Mouse (Mus musculus) olfactory bulb, adult 2 months (tissue): ENCODE data around the gene Ttll8. TPM values are rescaled to one million over a fixed set of nuclear protein-coding genes. Genes with fewer than 3 reads are reported as not detected.

Source experiments
- H3K27ac ChIP-seq: fragments of 200-500 bp; 2 replicates; pipeline ENCODE4 v1.5.1; 2012; ENCODE audit warnings: low read depth, low read length; ENCODE audit not compliant: insufficient read depth
- H3K4me1 ChIP-seq: fragments of 200-500 bp; 2 replicates; pipeline ENCODE4 v1.6.1; 2012; ENCODE audit warnings: low read length; ENCODE audit not compliant: control insufficient read depth, insufficient read depth
- H3K4me3 ChIP-seq: fragments of 200-500 bp; 2 replicates; pipeline ENCODE4 v1.5.1; 2012; ENCODE audit warnings: mild to moderate bottlenecking, low read depth, low read length, moderate library complexity; ENCODE audit not compliant: insufficient read depth
- CTCF ChIP-seq: fragments of 200-500 bp; IDR thresholded peaks from 2 replicates; pipeline ENCODE4 v1.5.1; 2012; ENCODE audit warnings: low read depth, mild to moderate bottlenecking, low read length, moderate library complexity; ENCODE audit not compliant: insufficient read depth
- POLR2A ChIP-seq: fragments of 200-500 bp; IDR thresholded peaks from 2 replicates; pipeline ENCODE4 v1.6.1; 2012; ENCODE audit warnings: mild to moderate bottlenecking, low read depth, low read length, moderate library complexity; ENCODE audit not compliant: insufficient read depth
- WGBS: fragments of 180-500 bp; shearing (Covaris S2); methylation state at CpG from one replicate; pipeline ENCODE4 v1.1.7; 2018; 5-methylcytosine and 5-hydroxymethylcytosine counted together
- polyA plus RNA-seq: library from polyadenylated mRNA; stranded (reverse); fragments of >200 nt; gene quantifications from 2 replicates; pipeline ENCODE4 v1.2.4, GENCODE M21; 2012; ENCODE audit warnings: low replicate concordance; ENCODE audit not compliant: missing spikeins, insufficient read depth, insufficient read length

The Ttll8 gene
- polyA plus RNA-seq, 1 experiment: not detected

GRCm38 (mm10) chr15:88891676-88892040 is 62.6 kb downstream of the Ttll8 start:
- Histone ChIP-seq H3K4me1 (peaks cover 11% of the 10 kb centered on the region), H3K27ac (no peak overlapping the region), H3K4me3 (no peak overlapping the region)
- 78% methylated on average over 8 of the region's 8 CpGs for WGBS
- no peak for TF ChIP-seq POLR2A
- no peak for TF ChIP-seq CTCF

GRCm38 (mm10) chr15:88890751-88891675 is 63.2 kb downstream of the Ttll8 start:
- no peak overlapping the region for H3K27ac ChIP-seq
- TF ChIP-seq CTCF (no peak), POLR2A (no peak)
- WGBS: 3% methylated on average over 41 of the region's 41 CpGs
- H3K4me1 ChIP-seq: peaks cover 11% of the 10 kb centered on the region
- peak overlapping the region; percentile 41 for H3K4me3 ChIP-seq

GRCm38 (mm10) chr15:88889994-88890393 is 64.2 kb downstream of the Ttll8 start:
- Histone ChIP-seq H3K27ac (no peak overlapping the region), H3K4me3 (no peak overlapping the region), H3K4me1 (peaks cover 11% of the 10 kb centered on the region)
- TF ChIP-seq CTCF (no peak), POLR2A (no peak)
- WGBS: 85% methylated on average over 3 of the region's 3 CpGs

GRCm38 (mm10) chr15:88889032-88889431 is 65.2 kb downstream of the Ttll8 start:
- TF ChIP-seq POLR2A: no peak
- TF ChIP-seq CTCF: no peak
- WGBS: 88% methylated on average over 3 of the region's 3 CpGs
- Histone ChIP-seq H3K27ac (no peak overlapping the region), H3K4me1 (peaks cover 11% of the 10 kb centered on the region), H3K4me3 (no peak overlapping the region)

- peaks cover 11% of the 10 kb centered on the region for H3K4me1 ChIP-seq
- TF ChIP-seq CTCF (no peak), POLR2A (no peak)
- no peak overlapping the region for H3K27ac ChIP-seq
- WGBS: 86% methylated on average over 6 of the region's 6 CpGs
- no peak overlapping the region for H3K4me3 ChIP-seq
Observed at GRCm38 (mm10) chr15:88885376-88885775, 68.8 kb downstream of the Ttll8 start.

GRCm38 (mm10) chr15:88883342-88883741 is 70.9 kb downstream of the Ttll8 start:
- Histone ChIP-seq H3K4me3 (no peak overlapping the region), H3K4me1 (peaks cover 11% of the 10 kb centered on the region), H3K27ac (no peak overlapping the region)
- WGBS: 93% methylated on average over 9 of the region's 9 CpGs
- TF ChIP-seq CTCF (no peak), POLR2A (no peak)

- peaks cover 11% of the 10 kb centered on the region for H3K4me1 ChIP-seq
- WGBS: 65% methylated on average over 4 of the region's 4 CpGs
- TF ChIP-seq POLR2A (no peak), CTCF (no peak)
- no peak overlapping the region for H3K27ac ChIP-seq
- H3K4me3 ChIP-seq: no peak overlapping the region
Observed at GRCm38 (mm10) chr15:88882851-88883250, 71.4 kb downstream of the Ttll8 start.

GRCm38 (mm10) chr15:88881253-88882044 is 72.8 kb downstream of the Ttll8 start:
- H3K4me1 ChIP-seq: peaks cover 13% of the 10 kb centered on the region
- no peak overlapping the region for H3K27ac ChIP-seq
- 72% methylated on average over 22 of the region's 22 CpGs for WGBS
- H3K4me3 ChIP-seq: no peak overlapping the region
- TF ChIP-seq POLR2A (no peak), CTCF (no peak)

GRCm38 (mm10) chr15:88877021-88877400 is 77.2 kb downstream of the Ttll8 start:
- Histone ChIP-seq H3K27ac (no peak overlapping the region), H3K4me1 (peaks cover 15% of the 10 kb centered on the region), H3K4me3 (no peak overlapping the region)
- no peak for TF ChIP-seq CTCF
- WGBS: 47% methylated on average over 10 of the region's 10 CpGs
